Mouse (Mus musculus): ENCODE results near the gene Lpp. TPM values are rescaled to one million over a fixed set of nuclear protein-coding genes. Genes with fewer than 3 reads are reported as not detected.

Lpp gene
- total and polyA plus RNA-seq, 3 experiments, result 0.64 to 1.2 (median 0.68) TPM

DNA sequence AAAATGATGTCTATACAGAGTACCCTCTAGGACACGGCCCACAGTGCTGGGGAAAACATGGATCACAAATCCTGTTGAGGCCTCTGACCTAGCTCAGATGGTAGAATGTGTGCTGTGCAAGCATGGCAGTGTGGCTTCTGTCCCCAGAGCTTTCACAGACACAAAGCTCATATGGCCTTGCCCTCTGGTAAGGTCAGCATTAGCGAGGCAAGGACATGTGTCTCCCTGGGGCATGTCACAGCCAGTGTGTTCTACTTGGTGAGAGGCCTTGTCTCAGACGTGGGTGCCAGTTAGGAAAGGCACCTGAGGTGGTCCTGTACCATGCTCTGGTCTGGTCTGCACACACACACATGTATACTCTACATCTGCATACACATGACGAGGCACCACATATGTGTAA is 30.4 kb downstream of the Lpp start:
- DNase-seq (ENCODE audit: extremely low read depth), result no peak
- dilution Hi-C loops (cut with MboI; ENCODE audit: extremely low pct_ligation_motif_present, extremely low pct_unique_long_range_greater_than_20kb, low sequenced_read_pairs), result no loop called here
- peaks cover 4 to 26% of the 10 kb centered on the region in 2 experiments; a peak in 2 of 4 replicates for H3K4me1 ChIP-seq (ENCODE audit: control insufficient read depth in 1 of 2, insufficient read depth in 2 of 2)

DNA sequence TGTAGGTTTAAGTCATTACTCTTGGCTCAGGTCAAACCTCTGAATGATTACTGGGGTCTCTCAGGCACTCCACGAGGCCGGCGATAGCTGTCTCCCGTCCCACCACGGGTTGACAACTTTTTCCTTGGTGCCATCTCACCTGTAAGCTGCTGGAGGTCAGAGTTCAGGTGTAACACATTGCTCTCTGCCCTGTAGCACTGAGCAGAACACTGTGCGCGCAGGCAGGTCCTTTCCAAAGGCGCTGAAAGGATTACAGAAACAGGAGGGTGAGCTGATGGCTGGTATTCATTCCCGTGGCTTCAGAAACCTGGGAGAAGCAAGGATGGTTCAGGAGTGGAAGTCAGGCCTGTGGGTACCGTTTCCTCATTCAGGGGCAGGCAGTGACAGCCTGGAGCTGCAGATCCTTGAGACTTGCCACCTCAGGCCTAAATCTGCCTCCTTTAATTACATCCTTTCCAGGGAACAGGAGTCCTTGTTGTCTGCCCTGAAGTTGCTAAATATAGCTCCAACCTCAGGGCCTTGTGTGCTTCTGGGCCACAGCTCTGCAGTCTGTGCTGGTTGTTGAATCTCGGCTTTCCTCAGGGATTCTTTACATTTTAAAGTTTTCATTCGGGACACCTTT is 31.2 kb downstream of the Lpp start:
- no peaks in the 10 kb centered on the region for H3K36me3 ChIP-seq (replicated peaks in 1 of 2; ENCODE audit: control insufficient read depth in 1 of 2, insufficient read depth in 1 of 2, low read length in 1 of 2)
- no peak overlapping the region for H3K4me2 ChIP-seq (ENCODE audit: insufficient read depth, low read depth, poor library complexity, severe bottlenecking)
- DNase-seq (ENCODE audit: extremely low read depth), result no peak
- no peaks in the 10 kb centered on the region for H3K79me2 ChIP-seq (replicated peaks; ENCODE audit: control insufficient read depth, extremely low read depth, insufficient read depth, poor library complexity, severe bottlenecking)
- no peak overlapping the region for H3K4me3 ChIP-seq (replicated peaks in 1 of 3; ENCODE audit: low read depth in 2 of 3, low read length in 2 of 3, poor library complexity in 1 of 3)
- no peak overlapping the region for H3K9ac ChIP-seq (ENCODE audit: insufficient read depth, low read depth)
- H3K27ac ChIP-seq (ENCODE audit: insufficient read depth, low read depth), result no peak overlapping the region
- H3K27me3 ChIP-seq (replicated peaks), result no peaks in the 10 kb centered on the region
- peaks cover 3 to 19% of the 10 kb centered on the region in 2 experiments; a peak in 2 of 4 replicates for H3K4me1 ChIP-seq (ENCODE audit: control insufficient read depth in 1 of 2, insufficient read depth in 2 of 2)
- TF ChIP-seq MXI1 (IDR thresholded peaks at IDR 0.05; ENCODE audit: low read depth, low read length), result no peak
- TF ChIP-seq ZMIZ1 (IDR thresholded peaks at IDR 0.05; ENCODE audit: low read depth, low read length), result no peak
- TF ChIP-seq ETS1 (conservative IDR thresholded peaks at IDR 0.05; ENCODE audit: low read depth, low read length), result no peak
- no peak for TF ChIP-seq RAD21 (IDR thresholded peaks at IDR 0.05; ENCODE audit: low read depth, low read length)
- TF ChIP-seq NELFE (IDR thresholded peaks at IDR 0.05; ENCODE audit: low read depth, low read length), result no peak
- TF ChIP-seq BHLHE40 (IDR thresholded peaks at IDR 0.05; ENCODE audit: low read depth, low read length), result no peak
- TF ChIP-seq USF2 (conservative IDR thresholded peaks at IDR 0.05; ENCODE audit: low read depth, low read length), result no peak
- TF ChIP-seq UBTF (IDR thresholded peaks at IDR 0.05; ENCODE audit: low read depth, low read length), result no peak
- TF ChIP-seq SIN3A (IDR thresholded peaks at IDR 0.05; ENCODE audit: low read length), result no peak
- no peak for TF ChIP-seq ELF1 (IDR thresholded peaks at IDR 0.05; ENCODE audit: low read depth, low read length)
- no peak for TF ChIP-seq CTCF (conservative IDR thresholded peaks at IDR 0.05 in 1 of 2, IDR thresholded peaks at IDR 0.05 in 1 of 2; ENCODE audit: low read depth in 2 of 2, low read length in 2 of 2)
- TF ChIP-seq ZNF384 (IDR thresholded peaks at IDR 0.05; ENCODE audit: low read depth, low read length), result no peak
- no peak for TF ChIP-seq KAT2A (IDR thresholded peaks at IDR 0.05; ENCODE audit: insufficient replicate concordance, low read length)
- TF ChIP-seq POLR2AphosphoS2 (IDR thresholded peaks at IDR 0.05; ENCODE audit: low read depth, low read length), result no peak
- no peak for TF ChIP-seq GABPA (IDR thresholded peaks at IDR 0.05; ENCODE audit: insufficient replicate concordance, low read depth, low read length)
- no peak for TF ChIP-seq PAX5 (IDR thresholded peaks at IDR 0.05; ENCODE audit: low read length)
- no peak for TF ChIP-seq RCOR1 (conservative IDR thresholded peaks at IDR 0.05; ENCODE audit: low read depth, low read length)
- H3K9me3 ChIP-seq (replicated peaks; ENCODE audit: low read length), result no peaks in the 10 kb centered on the region
- dilution Hi-C loops (cut with MboI; ENCODE audit: extremely low pct_ligation_motif_present, extremely low pct_unique_long_range_greater_than_20kb, low sequenced_read_pairs) (no loop called here), in situ Hi-C loops (cut with MboI; ENCODE audit: low pct_ligation_motif_present, low pct_unique_long_range_greater_than_20kb, low sequenced_read_pairs) (no loop called here)

More for the DNA sequence above, 30.4 kb downstream of the Lpp start:
- no peak overlapping the region for H3K27ac ChIP-seq (ENCODE audit: insufficient read depth, low read depth)
- no peak overlapping the region for H3K4me3 ChIP-seq (replicated peaks in 1 of 3; ENCODE audit: low read depth in 2 of 3, low read length in 2 of 3, poor library complexity in 1 of 3)
- TF ChIP-seq MAFK (IDR thresholded peaks at IDR 0.05; ENCODE audit: insufficient replicate concordance, low read length) (no peak), EP300 (IDR thresholded peaks at IDR 0.05; ENCODE audit: low read length) (no peak), CHD2 (IDR thresholded peaks at IDR 0.05; ENCODE audit: low read length) (no peak), MAZ (IDR thresholded peaks at IDR 0.05; ENCODE audit: low read depth, low read length) (no peak)
- no peaks in the 10 kb centered on the region for H3K9me3 ChIP-seq (replicated peaks; ENCODE audit: low read length)
- in situ Hi-C loops (cut with MboI; ENCODE audit: low pct_ligation_motif_present, low pct_unique_long_range_greater_than_20kb, low sequenced_read_pairs), result no loop called here
- H3K36me3 ChIP-seq (replicated peaks in 1 of 2; ENCODE audit: control insufficient read depth in 1 of 2, insufficient read depth in 1 of 2, low read length in 1 of 2), result no peaks in the 10 kb centered on the region
- H3K79me2 ChIP-seq (replicated peaks; ENCODE audit: control insufficient read depth, extremely low read depth, insufficient read depth, poor library complexity, severe bottlenecking), result no peaks in the 10 kb centered on the region
- H3K4me2 ChIP-seq (ENCODE audit: insufficient read depth, low read depth, poor library complexity, severe bottlenecking), result no peak overlapping the region
- H3K9ac ChIP-seq (ENCODE audit: insufficient read depth, low read depth), result no peak overlapping the region
- H3K27me3 ChIP-seq (replicated peaks), result no peaks in the 10 kb centered on the region

Data from CH12.LX (cell line).